Mouse (Mus musculus): ENCODE results near the gene Insl6. TPM values are rescaled to one million over a fixed set of nuclear protein-coding genes. Genes with fewer than 3 reads are reported as not detected.

Insl6 gene
- polyA plus RNA-seq, 1 experiment from 2014 or later = 8.9 TPM

DNA sequence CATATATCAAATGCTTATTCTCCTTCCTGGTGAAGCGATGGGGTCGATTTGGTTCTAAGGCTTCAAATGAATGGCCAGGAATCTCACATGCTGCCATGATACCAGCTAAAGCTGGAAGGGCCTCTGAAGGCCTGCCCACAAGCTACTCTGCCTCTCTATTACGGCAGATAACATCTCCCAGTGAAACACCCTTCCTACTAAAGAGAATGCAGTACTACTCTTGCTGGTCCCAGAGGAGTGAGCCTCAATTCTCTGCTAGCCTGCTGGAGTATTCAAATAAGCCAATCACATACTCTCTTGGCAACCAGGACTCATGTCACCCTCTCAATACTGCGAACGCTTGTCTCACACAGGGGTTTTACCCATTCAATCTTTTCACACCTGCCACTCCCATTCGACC lies 17.1 kb upstream of the Insl6 start:
- no peaks in the 10 kb centered on the region for H3K36me3 ChIP-seq
- no peaks in the 10 kb centered on the region for H3K4me1 ChIP-seq
- H3K9me3 ChIP-seq (replicated peaks) = no peaks in the 10 kb centered on the region
- DNase-seq (ENCODE audit: low spot score) = no peak
- H3K27ac ChIP-seq (replicated peaks) = no peak overlapping the region
- no peak overlapping the region for H3K4me3 ChIP-seq
- WGBS = 87% methylated on average over 6 of the region's 6 CpGs
- no peaks in the 10 kb centered on the region for H3K27me3 ChIP-seq (ENCODE audit: low read depth, poor library complexity, severe bottlenecking)

GRCm38 (mm10) chr19:29341029-29341428 lies 15.9 kb upstream of the Insl6 start:
- no peak overlapping the region for H3K4me3 ChIP-seq
- no peaks in the 10 kb centered on the region for H3K4me1 ChIP-seq
- no peak for DNase-seq (ENCODE audit: low spot score)
- WGBS = 87% methylated on average over 4 of the region's 4 CpGs
- no peaks in the 10 kb centered on the region for H3K27me3 ChIP-seq (ENCODE audit: low read depth, poor library complexity, severe bottlenecking)
- H3K36me3 ChIP-seq = no peaks in the 10 kb centered on the region
- no peak overlapping the region for H3K27ac ChIP-seq (replicated peaks)
- no peaks in the 10 kb centered on the region for H3K9me3 ChIP-seq (replicated peaks)

- H3K27ac ChIP-seq (replicated peaks) = no peak overlapping the region
- H3K4me3 ChIP-seq = no peak overlapping the region
- H3K27me3 ChIP-seq (ENCODE audit: low read depth, poor library complexity, severe bottlenecking) = peaks cover 27% of the 10 kb centered on the region
- peaks cover 11% of the 10 kb centered on the region for H3K4me1 ChIP-seq
- H3K36me3 ChIP-seq = no peaks in the 10 kb centered on the region
- no peak for DNase-seq (ENCODE audit: low spot score)
- no peaks in the 10 kb centered on the region for H3K9me3 ChIP-seq (replicated peaks)
- 92% methylated on average over 2 of the region's 2 CpGs for WGBS
These were observed 11.5 kb upstream of the Insl6 start for GRCm38 (mm10) chr19:29336624-29337023.

DNA sequence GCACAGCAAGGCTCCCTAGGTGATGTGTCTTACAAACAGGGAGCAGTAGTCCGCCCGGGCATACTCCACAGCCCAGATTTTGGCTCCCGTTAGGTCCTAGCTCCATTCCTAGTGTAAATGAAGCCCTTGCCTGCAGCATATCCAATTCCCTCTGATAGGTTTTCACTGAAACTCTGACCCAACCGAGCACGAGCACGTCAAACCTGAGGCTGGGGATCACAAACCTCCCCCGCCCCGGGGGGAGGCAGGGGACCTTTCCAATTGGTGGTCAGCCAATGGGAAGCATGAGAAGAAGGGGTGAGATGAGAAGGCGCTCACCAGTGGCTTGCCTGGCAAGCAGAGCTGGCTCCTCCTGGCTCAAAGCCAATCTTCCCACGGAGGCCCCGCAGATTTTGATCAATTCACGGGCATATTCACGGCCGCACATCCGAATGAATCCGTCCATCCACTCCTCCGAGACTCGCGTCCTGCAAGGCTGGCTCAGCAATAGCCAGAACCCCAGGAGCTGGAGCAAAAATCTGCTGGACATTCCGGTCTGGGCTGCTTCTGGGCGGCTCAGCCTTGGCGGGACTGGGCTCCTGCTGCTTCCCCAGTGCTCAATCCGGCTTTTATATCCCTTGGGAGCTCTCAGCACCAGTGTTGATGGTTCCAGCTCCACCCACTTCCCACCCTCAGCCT lies 9.1 kb upstream of the Insl6 start, which contains the start of gene Rln1:
Rln1 (minus strand) TSS at position 603 of the 678 bp plus-strand sequence.
- peaks cover 27% of the 10 kb centered on the region for H3K27me3 ChIP-seq (ENCODE audit: low read depth, poor library complexity, severe bottlenecking)
- peaks cover 11% of the 10 kb centered on the region for H3K4me1 ChIP-seq
- DNase-seq (ENCODE audit: low spot score) = peak; percentile 62
- H3K9me3 ChIP-seq (replicated peaks) = no peaks in the 10 kb centered on the region
- WGBS = 3% methylated on average over 23 of the region's 23 CpGs
- no peaks in the 10 kb centered on the region for H3K36me3 ChIP-seq
- peak within 1 kb of the TSS; percentile 84 for H3K27ac ChIP-seq (replicated peaks)
- H3K4me3 ChIP-seq = peak within 1 kb of the TSS; percentile 58

- DNase-seq (ENCODE audit: low spot score) = no peak
- Histone ChIP-seq H3K27ac (replicated peaks) (no peak overlapping the region), H3K27me3 (ENCODE audit: low read depth, poor library complexity, severe bottlenecking) (peaks cover 21% of the 10 kb centered on the region), H3K4me3 (no peak overlapping the region), H3K36me3 (no peaks in the 10 kb centered on the region), H3K9me3 (replicated peaks) (no peaks in the 10 kb centered on the region), H3K4me1 (peaks cover 13% of the 10 kb centered on the region)
- WGBS = 77% methylated on average over 13 of the region's 13 CpGs
These were observed 1.8 kb upstream of the Insl6 start for GRCm38 (mm10) chr19:29326822-29327552.

GRCm38 (mm10) chr19:29326396-29326795 lies 1.2 kb upstream of the Insl6 start:
- Histone ChIP-seq H3K4me1 (peaks cover 13% of the 10 kb centered on the region), H3K4me3 (no peak overlapping the region), H3K36me3 (no peaks in the 10 kb centered on the region), H3K9me3 (replicated peaks) (no peaks in the 10 kb centered on the region), H3K27me3 (ENCODE audit: low read depth, poor library complexity, severe bottlenecking) (peaks cover 21% of the 10 kb centered on the region), H3K27ac (replicated peaks) (no peak overlapping the region)
- no peak for DNase-seq (ENCODE audit: low spot score)
- 96% methylated on average over 4 of the region's 4 CpGs for WGBS

GRCm38 (mm10) chr19:29325852-29326180 lies 660 bp upstream of the Insl6 start:
- WGBS = 74% methylated on average over 9 of the region's 9 CpGs
- no peaks in the 10 kb centered on the region for H3K36me3 ChIP-seq
- H3K4me3 ChIP-seq = peak overlapping the region; percentile 54; the same call in 1 of the 2 replicates
- DNase-seq (ENCODE audit: low spot score) = no peak
- peaks cover 13% of the 10 kb centered on the region for H3K4me1 ChIP-seq
- peaks cover 21% of the 10 kb centered on the region for H3K27me3 ChIP-seq (ENCODE audit: low read depth, poor library complexity, severe bottlenecking)
- no peaks in the 10 kb centered on the region for H3K9me3 ChIP-seq (replicated peaks)
- no peak overlapping the region for H3K27ac ChIP-seq (replicated peaks)

- 80% methylated on average over 8 of the region's 8 CpGs for WGBS
These were observed 1.6 kb downstream of the Insl6 start for GRCm38 (mm10) chr19:29323416-29324049.

DNA sequence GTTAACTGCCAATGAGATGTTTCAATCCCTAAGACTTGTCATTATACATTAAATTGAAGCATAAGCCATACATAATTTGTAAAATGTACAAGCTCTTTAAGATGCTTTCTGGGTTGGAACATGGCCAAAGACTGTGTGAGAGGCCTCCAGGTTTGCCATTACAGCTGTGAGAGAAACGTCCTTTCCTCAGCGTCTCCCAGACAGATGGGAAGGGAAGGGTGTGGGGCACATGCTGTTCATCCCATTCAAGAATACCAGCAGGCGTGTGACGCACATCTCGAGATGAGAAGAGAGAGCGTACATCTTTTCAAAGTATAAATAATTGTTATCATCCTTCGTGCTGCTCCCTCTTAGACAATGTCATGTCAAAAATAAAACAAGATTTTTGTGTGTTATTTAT lies 12.5 kb downstream of the Insl6 start:
- WGBS = 73% methylated on average over 7 of the region's 7 CpGs
- peaks cover 16% of the 10 kb centered on the region for H3K9me3 ChIP-seq (replicated peaks)
- H3K4me3 ChIP-seq = no peak overlapping the region
- no peaks in the 10 kb centered on the region for H3K4me1 ChIP-seq
- peaks cover 41% of the 10 kb centered on the region for H3K36me3 ChIP-seq
- no peaks in the 10 kb centered on the region for H3K27me3 ChIP-seq (ENCODE audit: low read depth, poor library complexity, severe bottlenecking)
- no peak for DNase-seq (ENCODE audit: low spot score)
- no peak overlapping the region for H3K27ac ChIP-seq (replicated peaks)

More at GRCm38 (mm10) chr19:29323416-29324049, 1.6 kb downstream of the Insl6 start:
- no peaks in the 10 kb centered on the region for H3K36me3 ChIP-seq
- H3K4me1 ChIP-seq = peaks cover 13% of the 10 kb centered on the region
- H3K27me3 ChIP-seq (ENCODE audit: low read depth, poor library complexity, severe bottlenecking) = peaks cover 21% of the 10 kb centered on the region
- no peak overlapping the region for H3K27ac ChIP-seq (replicated peaks)
- no peak for DNase-seq (ENCODE audit: low spot score)
- H3K9me3 ChIP-seq (replicated peaks) = no peaks in the 10 kb centered on the region
- no peak overlapping the region for H3K4me3 ChIP-seq

DNA sequence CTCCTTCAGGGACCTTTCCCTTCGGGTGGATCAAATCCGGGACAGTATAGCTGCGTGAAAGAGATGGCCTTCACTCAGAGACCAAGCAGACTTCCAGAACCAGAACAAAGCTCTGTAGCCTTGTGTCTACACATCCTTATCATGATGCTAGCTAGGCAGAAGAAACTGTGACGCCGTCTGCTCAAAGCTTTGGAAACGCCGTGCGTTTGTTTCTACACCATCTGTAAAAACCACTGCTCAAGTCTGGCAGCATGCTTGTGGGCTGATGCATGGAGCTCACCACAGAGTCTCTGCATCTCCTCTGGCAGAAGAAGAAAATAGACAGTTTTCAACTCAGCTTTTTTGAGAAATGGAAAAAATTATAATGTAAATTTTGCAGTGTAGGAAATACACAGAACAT lies 13.4 kb downstream of the Insl6 start:
- no peak overlapping the region for H3K27ac ChIP-seq (replicated peaks)
- no peaks in the 10 kb centered on the region for H3K27me3 ChIP-seq (ENCODE audit: low read depth, poor library complexity, severe bottlenecking)
- no peak for DNase-seq (ENCODE audit: low spot score)
- H3K4me3 ChIP-seq = no peak overlapping the region
- H3K36me3 ChIP-seq = peaks cover 39% of the 10 kb centered on the region
- 95% methylated on average over 8 of the region's 8 CpGs for WGBS
- peaks cover 11% of the 10 kb centered on the region for H3K9me3 ChIP-seq (replicated peaks)
- H3K4me1 ChIP-seq = no peaks in the 10 kb centered on the region

GRCm38 (mm10) chr19:29308832-29309231 lies 16.3 kb downstream of the Insl6 start:
- Histone ChIP-seq H3K27me3 (ENCODE audit: low read depth, poor library complexity, severe bottlenecking) (no peaks in the 10 kb centered on the region), H3K4me3 (no peak overlapping the region), H3K4me1 (no peaks in the 10 kb centered on the region), H3K9me3 (replicated peaks) (no peaks in the 10 kb centered on the region), H3K27ac (replicated peaks) (no peak overlapping the region), H3K36me3 (peaks cover 34% of the 10 kb centered on the region)
- no peak for DNase-seq (ENCODE audit: low spot score)

- Histone ChIP-seq H3K27me3 (ENCODE audit: low read depth, poor library complexity, severe bottlenecking) (no peaks in the 10 kb centered on the region), H3K9me3 (replicated peaks) (no peaks in the 10 kb centered on the region), H3K36me3 (peaks cover 48% of the 10 kb centered on the region), H3K27ac (replicated peaks) (no peak overlapping the region), H3K4me1 (peaks cover 4% of the 10 kb centered on the region; the same call in 1 of the 2 replicates), H3K4me3 (no peak overlapping the region)
- WGBS = 89% methylated on average over 2 of the region's 2 CpGs
- DNase-seq (ENCODE audit: low spot score) = no peak
These were observed 23.0 kb downstream of the Insl6 start for GRCm38 (mm10) chr19:29302119-29302518.

DNA sequence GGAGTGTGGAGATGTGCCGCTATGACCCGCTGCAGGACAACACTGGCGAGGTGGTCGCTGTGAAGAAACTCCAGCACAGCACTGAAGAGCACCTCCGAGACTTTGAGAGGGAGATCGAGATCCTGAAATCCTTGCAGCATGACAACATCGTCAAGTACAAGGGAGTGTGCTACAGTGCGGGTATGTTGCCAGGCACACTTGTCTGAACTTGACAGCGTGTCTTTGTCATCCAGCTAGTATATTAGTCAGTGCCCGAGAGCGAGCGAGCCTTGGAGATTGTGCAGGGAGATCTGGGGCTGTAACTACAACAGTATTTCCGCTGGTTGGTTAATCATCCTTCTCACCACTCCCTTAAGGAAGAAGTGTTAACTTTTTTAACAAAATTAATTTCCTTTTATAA lies 24.2 kb downstream of the Insl6 start:
- no peak for DNase-seq (ENCODE audit: low spot score)
- Histone ChIP-seq H3K4me3 (no peak overlapping the region), H3K9me3 (replicated peaks) (no peaks in the 10 kb centered on the region), H3K4me1 (peaks cover 4% of the 10 kb centered on the region; the same call in 1 of the 2 replicates), H3K27me3 (ENCODE audit: low read depth, poor library complexity, severe bottlenecking) (no peaks in the 10 kb centered on the region), H3K27ac (replicated peaks) (no peak overlapping the region), H3K36me3 (peaks cover 55% of the 10 kb centered on the region)
- 92% methylated on average over 13 of the region's 13 CpGs for WGBS
